Mouse (Mus musculus) spleen, postnatal 36 days (tissue): ENCODE results near the gene Mr1.

Experiments
- DNase-seq, 2 experiments: peaks; one replicate each; pipeline ENCODE4 v3.0.0; 2022; ENCODE audit warnings: low spot score in 2 of 2, mixed read lengths in 1 of 2

Gene Mr1

DNA sequence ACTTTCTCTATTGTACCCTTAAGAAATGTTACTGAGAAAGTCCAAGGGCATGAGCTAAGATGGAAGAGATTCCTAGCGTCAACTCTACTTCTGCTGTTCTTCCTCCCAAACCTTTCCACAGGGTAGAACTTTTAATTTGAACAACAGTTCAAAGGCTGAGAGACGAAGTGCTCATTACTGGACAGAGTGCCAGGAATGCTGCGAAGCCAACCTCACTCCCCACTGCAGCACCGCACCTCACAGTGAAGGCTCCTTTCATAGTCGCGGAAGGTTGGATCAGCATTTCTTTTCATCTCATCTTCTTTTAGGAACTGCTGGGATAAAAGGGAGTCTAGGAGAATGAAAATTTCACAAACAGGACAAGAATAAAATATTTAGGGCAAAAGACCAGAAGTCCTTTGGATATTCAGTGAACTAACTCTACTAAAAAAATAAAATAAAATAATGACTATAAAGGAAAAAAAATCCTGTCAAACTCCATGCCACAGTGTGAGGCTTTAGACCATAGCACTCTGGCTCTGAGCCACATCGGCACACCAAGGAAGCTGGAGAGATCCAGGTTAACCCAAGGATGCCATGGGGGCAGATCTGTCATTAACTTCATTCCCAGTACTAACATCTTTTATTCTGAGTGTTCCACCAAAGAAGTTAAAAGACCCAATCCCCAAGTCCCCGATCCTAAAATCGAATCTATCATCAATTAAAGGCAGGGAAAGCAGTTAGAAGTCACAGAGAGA lies 52.5 kb downstream of the Mr1 start:
- DNase-seq: no peak

DNA sequence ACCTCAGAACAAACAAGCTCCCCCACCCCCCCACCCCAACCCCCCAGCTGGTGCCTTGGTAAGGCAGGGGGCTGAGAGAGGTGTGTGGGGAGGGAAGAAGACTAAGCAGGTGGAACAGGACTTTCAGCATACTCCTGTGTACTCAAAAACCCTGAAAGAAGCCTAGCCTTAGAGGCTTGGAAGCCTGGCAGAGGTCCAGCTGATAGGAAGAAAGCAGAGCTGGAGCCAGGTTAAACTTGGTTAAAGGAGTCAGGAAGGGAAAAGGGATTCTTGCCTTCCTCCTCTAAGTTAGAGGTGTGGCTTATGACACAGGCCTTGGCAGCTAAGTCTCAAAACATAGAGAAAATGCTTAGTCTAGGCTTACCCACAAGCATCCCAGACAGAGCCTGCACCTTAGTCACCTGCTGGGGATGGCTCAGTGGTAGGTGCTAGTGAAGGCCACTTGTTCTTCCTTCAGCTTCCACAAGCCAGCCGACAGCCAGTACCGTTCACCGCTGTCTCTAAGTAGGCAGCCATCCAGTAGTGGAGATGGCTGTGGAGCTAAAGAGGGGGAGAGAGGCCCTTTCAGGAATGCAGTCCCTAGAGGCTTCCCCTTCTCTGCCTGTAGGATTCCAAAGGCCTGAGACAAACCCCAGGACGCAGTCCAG lies 53.3 kb downstream of the Mr1 start:
- no peak for DNase-seq

DNA sequence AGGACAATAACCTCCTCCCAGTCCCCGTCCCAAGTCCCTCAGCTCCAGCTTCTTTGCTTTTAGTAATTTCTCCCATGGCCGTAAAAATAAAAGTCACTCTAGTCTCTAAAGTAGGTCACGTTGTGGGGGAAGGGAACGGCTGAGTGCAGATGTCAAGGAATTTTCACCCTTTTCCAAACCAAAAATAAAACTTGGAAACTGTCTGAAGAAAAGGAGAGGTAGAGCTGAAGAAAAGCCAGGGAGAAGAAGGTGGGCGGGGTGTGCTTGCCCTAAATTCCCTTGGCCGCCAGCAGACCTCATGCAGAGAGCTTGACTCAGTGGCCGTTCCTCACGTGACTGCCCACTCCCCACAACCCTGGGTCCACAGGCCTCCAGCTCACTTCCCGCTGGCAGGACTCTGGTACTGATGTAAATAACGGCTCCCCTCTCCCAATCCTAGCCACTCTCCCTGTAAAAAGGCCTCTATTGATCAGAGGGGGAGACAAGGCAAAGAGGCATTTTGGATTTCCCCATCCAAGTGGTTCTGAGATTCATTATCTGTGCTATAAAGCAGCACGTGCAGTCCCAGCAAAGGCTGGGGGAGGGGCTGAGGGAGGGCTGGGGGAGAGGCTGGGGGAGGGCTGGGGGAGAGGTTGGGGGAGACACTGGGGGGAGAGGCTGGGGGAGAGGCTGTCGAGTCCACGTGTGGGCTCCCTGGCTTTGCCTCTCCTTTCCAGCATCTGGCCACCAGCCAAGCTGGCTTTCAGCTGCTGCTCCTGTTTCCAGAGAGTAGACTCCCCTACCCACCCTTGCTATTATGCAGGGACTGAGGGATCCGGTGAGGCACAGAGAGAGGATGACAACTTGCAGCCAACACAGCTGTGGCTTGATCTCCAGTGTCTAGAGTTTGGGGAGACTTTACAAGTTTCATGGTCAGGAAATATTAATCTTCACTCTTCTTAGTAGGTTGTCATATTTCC lies 54.5 kb downstream of the Mr1 start:
- no peak for DNase-seq

GRCm38 (mm10) chr1:155091374-155091841 lies 55.2 kb downstream of the Mr1 start:
- DNase-seq: peak; percentile 73 to 81

GRCm38 (mm10) chr1:155090736-155091135 lies 55.9 kb downstream of the Mr1 start:
- DNase-seq: no peak

- no peak for DNase-seq
These were observed 56.3 kb downstream of the Mr1 start for GRCm38 (mm10) chr1:155090327-155090726.

GRCm38 (mm10) chr1:155088847-155089603 lies 57.6 kb downstream of the Mr1 start:
- no peak for DNase-seq

DNA sequence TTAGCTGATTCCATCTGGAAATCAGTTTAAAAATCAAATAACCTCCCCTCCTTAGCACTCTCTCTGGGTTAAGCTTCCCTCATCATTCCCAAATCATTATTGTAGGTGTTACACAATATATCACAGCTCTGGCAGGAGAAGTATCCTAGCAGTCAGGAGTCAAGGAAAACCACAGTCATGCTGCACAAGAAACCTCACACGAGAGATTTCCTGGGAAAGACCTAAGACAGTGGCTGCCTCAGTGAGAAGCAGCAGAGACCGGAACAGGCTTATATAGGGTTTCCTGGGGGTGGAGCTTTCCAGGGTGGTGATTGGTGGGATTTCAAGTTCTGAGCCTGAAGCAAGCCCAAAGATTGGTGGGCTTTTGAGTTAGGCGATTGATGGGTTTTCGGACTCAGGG lies 58.6 kb downstream of the Mr1 start:
- DNase-seq: no peak

DNA sequence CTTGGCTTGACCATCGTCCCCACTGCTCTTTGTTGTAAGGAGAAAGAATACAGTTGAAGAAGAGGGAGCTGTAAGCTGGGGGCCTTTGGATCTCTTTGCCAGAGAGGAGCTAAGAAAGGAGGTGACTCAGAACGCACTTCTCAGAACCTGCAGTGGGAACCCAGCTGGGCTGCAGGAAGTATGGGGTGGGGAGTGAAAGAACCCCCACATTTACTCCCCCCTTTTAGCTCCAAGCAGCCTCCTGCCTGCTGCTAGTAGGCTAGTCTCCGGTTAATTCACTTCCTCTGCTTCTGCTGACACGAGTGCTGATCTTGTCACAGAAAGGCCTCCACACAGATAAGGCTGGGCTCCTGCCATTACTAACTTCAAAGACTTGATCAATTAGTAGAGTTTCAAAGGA lies 59.7 kb downstream of the Mr1 start:
- peak; percentile 40 to 43 for DNase-seq

GRCm38 (mm10) chr1:155086416-155086815 lies 60.2 kb downstream of the Mr1 start:
- no peak for DNase-seq

- no peak for DNase-seq
These were observed 61.8 kb downstream of the Mr1 start for GRCm38 (mm10) chr1:155084839-155085238.

DNA sequence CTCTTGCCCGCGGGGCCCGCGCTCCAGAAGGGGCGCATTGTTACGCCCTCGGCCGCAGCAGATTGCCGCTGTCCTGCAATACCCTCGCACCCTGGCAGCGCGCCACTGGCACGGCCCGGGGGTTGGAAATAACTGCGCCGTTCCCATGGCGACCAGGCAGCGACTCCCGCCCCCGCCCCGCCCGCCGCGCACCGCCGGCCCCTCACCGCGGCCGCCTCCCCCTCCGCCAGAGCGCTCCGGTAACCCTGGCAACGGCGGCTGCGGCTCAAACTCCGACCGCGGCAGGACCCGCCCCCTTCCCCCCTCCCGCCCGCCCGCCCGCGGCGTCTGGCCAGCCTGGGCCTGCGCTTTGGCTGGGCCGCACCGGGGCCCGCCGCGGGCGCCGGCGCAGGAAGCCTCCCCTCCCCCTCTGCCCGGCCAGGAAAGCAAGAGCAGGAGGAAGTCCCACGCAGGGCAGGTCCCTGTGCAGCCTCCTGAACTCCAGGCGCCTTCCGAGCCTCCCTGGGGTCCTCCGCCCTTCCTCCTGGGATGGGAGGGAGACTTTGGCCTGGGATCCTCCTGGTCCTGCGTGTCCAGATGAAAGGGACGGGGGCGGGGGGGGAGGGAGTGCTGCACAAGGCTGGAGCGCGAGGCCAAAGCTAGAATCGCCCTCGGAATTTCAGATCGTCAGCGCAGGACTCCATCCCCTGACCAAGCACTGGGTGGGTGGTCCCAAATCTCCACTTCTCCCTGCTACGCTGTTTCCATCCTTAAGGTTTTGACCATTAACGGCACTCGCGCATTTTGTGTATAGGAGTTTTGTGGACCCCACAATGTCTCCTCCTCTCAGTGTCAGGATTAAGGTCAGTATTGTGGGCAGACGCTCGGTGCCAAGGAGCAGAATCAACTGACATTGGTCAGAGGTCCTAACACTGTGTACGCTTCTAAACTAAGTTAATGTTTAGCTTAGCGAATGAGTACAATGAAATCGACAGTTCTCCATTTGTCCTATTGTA lies 63.0 kb downstream of the Mr1 start:
- DNase-seq: peak; percentile 91

DNA sequence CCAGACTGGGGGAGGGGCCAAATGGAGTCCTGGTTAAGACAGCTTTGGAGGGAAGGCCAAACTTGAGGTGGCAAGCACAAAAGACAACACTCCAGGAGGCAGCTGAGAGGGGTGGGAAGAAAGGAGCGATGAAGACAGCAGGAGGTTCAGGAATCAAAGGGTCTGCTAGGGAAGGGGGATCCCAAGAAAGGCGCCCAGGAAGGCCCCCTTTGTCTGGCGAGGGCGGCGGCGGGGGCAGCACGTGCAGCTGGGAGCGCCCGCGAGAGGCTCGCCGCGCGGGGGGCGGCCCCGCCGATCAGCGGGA lies 63.7 kb downstream of the Mr1 start:
- peak in 1 of 2 experiments; percentile 44 for DNase-seq

DNA sequence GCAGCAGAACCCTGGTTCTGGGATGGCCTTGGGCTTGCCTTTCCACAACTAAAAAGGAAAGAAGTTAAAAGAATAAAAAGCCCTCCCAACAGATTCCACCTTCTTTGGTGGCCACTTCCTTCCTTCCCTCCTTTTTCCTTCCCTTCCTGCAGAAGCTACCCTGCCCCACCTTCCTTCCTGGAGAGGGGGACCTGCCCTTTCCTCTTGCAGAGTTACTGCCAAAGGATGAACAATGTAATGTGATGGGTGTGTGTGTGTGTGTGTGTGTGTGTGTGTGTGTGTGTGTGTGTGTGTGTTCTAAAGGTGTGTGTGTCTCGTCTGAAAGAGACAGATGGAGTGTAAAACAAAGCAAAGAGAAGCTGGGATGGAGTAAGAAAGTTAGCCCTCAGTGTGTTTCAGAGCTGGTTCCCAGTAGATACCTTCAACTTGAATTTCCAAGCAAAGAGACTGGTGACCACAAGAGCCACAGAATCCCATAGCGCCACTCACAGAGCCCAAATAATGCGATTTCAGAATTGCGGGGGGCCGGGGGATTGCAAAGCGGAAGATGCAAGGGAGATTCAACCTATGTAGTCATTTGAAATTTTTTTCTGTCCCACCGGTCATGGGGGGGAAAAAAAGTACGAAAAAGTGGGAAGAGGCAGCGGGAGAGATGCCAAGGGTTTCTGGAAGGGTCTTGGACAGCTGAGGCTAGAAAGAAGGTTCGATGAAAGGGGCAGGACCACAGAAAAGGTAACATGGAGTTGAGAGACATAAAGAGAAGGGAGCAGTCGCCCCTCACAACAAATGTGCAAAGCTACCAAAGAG lies 64.3 kb downstream of the Mr1 start:
- no peak for DNase-seq

DNA sequence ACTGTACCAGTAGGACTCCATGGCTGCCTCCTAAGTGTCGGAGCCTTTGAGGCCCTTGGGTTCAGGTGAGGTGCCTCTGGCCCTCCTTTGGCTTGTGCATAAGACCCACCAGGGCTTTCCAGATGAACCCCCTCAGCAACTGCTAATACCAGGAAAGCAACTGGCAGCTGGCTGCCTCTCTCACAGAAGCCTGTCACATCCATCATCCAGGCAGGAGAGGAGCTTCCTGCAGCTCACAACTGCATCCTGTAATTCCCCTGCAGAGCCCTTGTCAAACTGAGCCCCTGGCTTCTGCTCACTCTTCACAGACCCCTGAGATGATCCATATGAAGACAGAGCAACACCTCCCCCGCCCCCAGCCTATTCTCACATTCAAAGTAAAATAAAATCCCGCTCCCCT lies 68.9 kb downstream of the Mr1 start:
- no peak for DNase-seq
